18 mouse cellular contexts compared by ENCODE assay signal in the genomic region with DNA sequence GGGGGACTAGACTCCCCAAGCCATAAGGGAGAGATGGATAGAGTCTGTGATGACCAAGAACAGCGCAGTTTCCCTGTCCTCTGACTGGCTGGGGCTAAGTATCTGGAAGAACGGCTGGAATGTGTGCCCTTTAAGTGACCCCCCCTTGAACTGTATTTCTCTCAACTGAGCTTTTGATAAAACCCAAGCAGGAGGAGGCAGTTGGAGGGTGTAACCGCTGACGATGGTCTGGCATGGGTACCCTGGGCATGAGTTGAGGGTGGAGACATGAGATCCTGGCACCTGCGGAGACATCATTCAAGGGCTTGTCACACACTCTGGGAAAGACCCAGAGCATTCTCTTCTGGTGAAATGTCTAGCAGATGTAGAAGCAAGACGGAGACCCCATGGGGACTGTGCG.
A peak's percentile ranks its signal among the peaks of the same experiment; 100 is the strongest.
DNase-seq lines count a peak whose midpoint lies in the region; ATAC-seq lines count a peak whose summit lies in the region.
"Had no signal": no experiment of that assay in that cellular context is flagged by ENCODE, and none has a peak within 500 bp of the region (broad histone marks: within the 10 kb centered on the region; RNA-seq: fewer than 3 reads in every experiment).

No protein-coding gene starts in this region.

- H3K9me3 ChIP-seq in heart, embryonic 13.5 days = no peaks in the 10 kb centered on the region
- H3K9me3 ChIP-seq in lung, embryonic 15.5 days = no peaks in the 10 kb centered on the region
- no peaks in the 10 kb centered on the region for H3K9me3 ChIP-seq in embryonic facial prominence, embryonic 10.5 days
- H3K9me3 ChIP-seq: G1E; hindbrain, embryonic 12.5 days; neural tube, embryonic 12.5 days had no signal

- H3K4me1 ChIP-seq in heart, embryonic 13.5 days = peaks cover 45% of the 10 kb centered on the region
- H3K4me1 ChIP-seq in lung, embryonic 15.5 days = peaks cover 44% of the 10 kb centered on the region
- H3K4me1 ChIP-seq in embryonic facial prominence, embryonic 10.5 days = peaks cover 43% of the 10 kb centered on the region

- H3K9ac ChIP-seq in heart, embryonic 13.5 days = no peak overlapping the region
- no peak overlapping the region for H3K9ac ChIP-seq in lung, embryonic 15.5 days
- H3K9ac ChIP-seq: hindbrain, embryonic 12.5 days; liver, embryonic 14.5 days; neural tube, embryonic 12.5 days had no signal

- intact Hi-C loops in heart, postnatal 14 days (cut with DNase I) = no loop called here

- H3K27me3 ChIP-seq in heart, embryonic 13.5 days (replicated peaks) = no peaks in the 10 kb centered on the region
- no peaks in the 10 kb centered on the region for H3K27me3 ChIP-seq in lung, embryonic 15.5 days
- 0 out of 2 replicates have a peak, but pooled peaks cover 4% of the 10 kb centered on the region for H3K27me3 ChIP-seq in embryonic facial prominence, embryonic 10.5 days (replicated peaks; ENCODE audit: low read depth, poor library complexity, severe bottlenecking)
- H3K27me3 ChIP-seq: neural tube, embryonic 12.5 days had no signal

- H3K27ac ChIP-seq in heart, embryonic 13.5 days (replicated peaks) = peak overlapping the region; percentile 42
- H3K27ac ChIP-seq in lung, embryonic 15.5 days = peak overlapping the region; percentile 21; the same call in 1 of the 2 replicates
- peak overlapping the region; percentile 2; the same call in 1 of the 2 replicates for H3K27ac ChIP-seq in embryonic facial prominence, embryonic 10.5 days (replicated peaks)
- peak overlapping the region; percentile 94 for H3K27ac ChIP-seq in macrophage
- H3K27ac ChIP-seq: hindbrain, embryonic 12.5 days; liver, embryonic 14.5 days; neural tube, embryonic 12.5 days had no signal

- H3K4me2 ChIP-seq in heart, embryonic 13.5 days = peak overlapping the region; percentile 32
- no peak overlapping the region for H3K4me2 ChIP-seq in lung, embryonic 15.5 days
- H3K4me2 ChIP-seq: hindbrain, embryonic 12.5 days; neural tube, embryonic 12.5 days had no signal

- no peak overlapping the region for H3K4me3 ChIP-seq in heart, embryonic 13.5 days
- H3K4me3 ChIP-seq in lung, embryonic 15.5 days = no peak overlapping the region
- H3K4me3 ChIP-seq in embryonic facial prominence, embryonic 10.5 days = no peak overlapping the region
- no peak overlapping the region for H3K4me3 ChIP-seq in macrophage (ENCODE audit: inconsistent target)
- H3K4me3 ChIP-seq: erythroblast, embryonic 14.5 days; hindbrain, embryonic 12.5 days; neural tube, embryonic 12.5 days had no signal

- H3K36me3 ChIP-seq in heart, embryonic 13.5 days = no peaks in the 10 kb centered on the region
- no peaks in the 10 kb centered on the region for H3K36me3 ChIP-seq in lung, embryonic 15.5 days
- H3K36me3 ChIP-seq in embryonic facial prominence, embryonic 10.5 days (replicated peaks) = no peaks in the 10 kb centered on the region
- H3K36me3 ChIP-seq in macrophage (ENCODE audit: inconsistent target) = no peaks in the 10 kb centered on the region
- H3K36me3 ChIP-seq: G1E; hindbrain, embryonic 12.5 days; neural tube, embryonic 12.5 days had no signal

- no peak for DNase-seq in heart, postnatal 14 days
- no peak for DNase-seq in lung, postnatal 36 days
- DNase-seq in embryonic facial prominence, embryonic 10.5 days (ENCODE audit: low spot score) = no peak
- DNase-seq in adrenal gland, postnatal 14 days = no peak
- DNase-seq in urinary bladder, postnatal 10 days (ENCODE audit: low spot score) = no peak
- DNase-seq: adrenal gland, postnatal 10 days; cerebellum, postnatal 14 days; gastrocnemius, postnatal 14 days; kidney, postnatal 25 days; right cerebral cortex, postnatal 4 days had no signal

- no peaks in the 10 kb centered on the region for H3K79me2 ChIP-seq in macrophage (ENCODE audit: inconsistent target)

- ATAC-seq in heart, embryonic 13.5 days (ENCODE audit: extremely low read depth, insufficient number of reproducible peaks, low FRiP score, low TSS enrichment) = no peak; the same call in 1 of the 2 replicates
- ATAC-seq in lung, embryonic 15.5 days (ENCODE audit: borderline replicate concordance, extremely low read depth, low FRiP score, low TSS enrichment) = no peak

- 32% methylated on average over 7 of the region's 7 CpGs for WGBS in heart, embryonic 13.5 days
- WGBS in lung, embryonic 15.5 days = 34% methylated on average over 7 of the region's 7 CpGs
- 84% methylated on average over 7 of the region's 7 CpGs for WGBS in embryonic facial prominence, embryonic 10.5 days
- 78% methylated on average over 7 of the region's 7 CpGs for WGBS in macrophage (ENCODE audit: missing documents)

Comparison
In these comparisons a context has a peak if more than half of its experiments do, and no peak if none do; other contexts are left out.
1. H3K27ac ChIP-seq: peak in every context shown above with its lines; median percentile 94 in macrophage; 42 in heart, embryonic 13.5 days; 21 in lung, embryonic 15.5 days; 2 in embryonic facial prominence, embryonic 10.5 days.